In genomic region chr2:38571971-38572601, GRCm38 (mm10) we compare ENCODE assay signal across 10 mouse cellular contexts.
DNase-seq lines count a peak whose midpoint lies in the region; ATAC-seq and TF ChIP-seq lines count a peak whose summit lies in the region.
"Had no signal": no experiment of that assay in that cellular context is flagged by ENCODE, and none has a peak within 500 bp of the region (broad histone marks: within the 10 kb centered on the region; RNA-seq: fewer than 3 reads in every experiment).

No protein-coding gene starts in this region.

- peaks cover 24% of the 10 kb centered on the region for H3K36me3 ChIP-seq in hindbrain, embryonic 12.5 days
- peaks cover 3% of the 10 kb centered on the region for H3K36me3 ChIP-seq in myocyte (ENCODE audit: control insufficient read depth, insufficient read depth)

- H3K4me1 ChIP-seq in hindbrain, embryonic 12.5 days: 0 out of 2 replicates have a peak, but pooled peaks cover 7% of the 10 kb centered on the region

- no peak for TF ChIP-seq POLR2A in myocyte (IDR thresholded peaks at IDR 0.05; ENCODE audit: insufficient read length, low read depth)

- no peaks in the 10 kb centered on the region for H3K27me3 ChIP-seq in hindbrain, embryonic 12.5 days
- no peaks in the 10 kb centered on the region for H3K27me3 ChIP-seq in myocyte (ENCODE audit: control insufficient read depth, insufficient read depth, insufficient read length)

- 0 out of 2 replicates have a peak overlapping the region, but pooled peaks have one; percentile 36 for H3K27ac ChIP-seq in hindbrain, embryonic 12.5 days

- ATAC-seq in hindbrain, embryonic 12.5 days (ENCODE audit: low FRiP score): 0 out of 2 replicates have a peak, but pooled peaks have one; percentile 49
- ATAC-seq in frontal cortex, adult (ENCODE audit: low TSS enrichment): no peak

- no peak overlapping the region for H3K9ac ChIP-seq in hindbrain, embryonic 12.5 days

- peak; percentile 63 to 69 for DNase-seq in cerebellum, adult 18-20 months
- peak; percentile 81 to 83 for DNase-seq in cerebellum, postnatal 14 days
- no peak for DNase-seq in thymus, postnatal 25 days
- DNase-seq in adrenal gland, postnatal 36 days: no peak
- DNase-seq: heart, adult 18-20 months; layer of hippocampus, adult 9-11 months; thymus, postnatal 14 days had no signal

- no peak overlapping the region for H3ac ChIP-seq in myocyte (ENCODE audit: control insufficient read depth, insufficient read length)

- WGBS in hindbrain, embryonic 12.5 days: 74% methylated on average over 23 of the region's 23 CpGs

- no peak overlapping the region for H3K4me3 ChIP-seq in hindbrain, embryonic 12.5 days
- H3K4me3 ChIP-seq in myocyte: no peak overlapping the region

- no peak overlapping the region for H3K4me2 ChIP-seq in hindbrain, embryonic 12.5 days (replicated peaks)
- H3K4me2 ChIP-seq in myocyte (ENCODE audit: low read depth): no peak overlapping the region

- no peaks in the 10 kb centered on the region for H3K9me3 ChIP-seq in hindbrain, embryonic 12.5 days (replicated peaks)

- H3K79me2 ChIP-seq in myocyte (ENCODE audit: control insufficient read depth, insufficient read depth): no peaks in the 10 kb centered on the region

TF ChIP-seq in myocyte, 11 proteins besides CTCF, POLR2A, EP300 and RAD21:
- TF ChIP-seq MAX (IDR thresholded peaks at IDR 0.05; ENCODE audit: low read depth): no peak
- TF ChIP-seq USF1 (IDR thresholded peaks at IDR 0.05; ENCODE audit: low read depth): no peak
- peak in 2 of 3 experiments; percentile 16 to 25 for TF ChIP-seq MYOG (IDR thresholded peaks at IDR 0.05; ENCODE audit: control insufficient read depth in 1 of 3, insufficient read depth in 1 of 3, insufficient read length in 2 of 3, low read depth in 2 of 3)
- no peak for TF ChIP-seq SRF (IDR thresholded peaks at IDR 0.05; ENCODE audit: control insufficient read depth, insufficient read length, low read depth)
- TF ChIP-seq MYOD1 (IDR thresholded peaks at IDR 0.05; ENCODE audit: control insufficient read depth in 1 of 3, insufficient read length in 2 of 3, low read depth in 2 of 3): peak in 2 of 3 experiments; percentile 17 to 59
- TF ChIP-seq TCF12 (IDR thresholded peaks at IDR 0.05; ENCODE audit: insufficient read depth, poor library complexity, severe bottlenecking): no peak

Comparison
In these comparisons a context has a peak if more than half of its experiments do, and no peak if none do; other contexts are left out.
1. DNase-seq: peak in cerebellum, adult 18-20 months (2 of 2) and cerebellum, postnatal 14 days (2 of 2); none in thymus, postnatal 25 days (single experiment) and adrenal gland, postnatal 36 days (0 of 2).